Mouse (Mus musculus): Measurements from ENCODE around the gene Gas7.
A peak's percentile ranks its signal among the peaks of the same experiment; 100 is the strongest.

Gene Gas7

DNA sequence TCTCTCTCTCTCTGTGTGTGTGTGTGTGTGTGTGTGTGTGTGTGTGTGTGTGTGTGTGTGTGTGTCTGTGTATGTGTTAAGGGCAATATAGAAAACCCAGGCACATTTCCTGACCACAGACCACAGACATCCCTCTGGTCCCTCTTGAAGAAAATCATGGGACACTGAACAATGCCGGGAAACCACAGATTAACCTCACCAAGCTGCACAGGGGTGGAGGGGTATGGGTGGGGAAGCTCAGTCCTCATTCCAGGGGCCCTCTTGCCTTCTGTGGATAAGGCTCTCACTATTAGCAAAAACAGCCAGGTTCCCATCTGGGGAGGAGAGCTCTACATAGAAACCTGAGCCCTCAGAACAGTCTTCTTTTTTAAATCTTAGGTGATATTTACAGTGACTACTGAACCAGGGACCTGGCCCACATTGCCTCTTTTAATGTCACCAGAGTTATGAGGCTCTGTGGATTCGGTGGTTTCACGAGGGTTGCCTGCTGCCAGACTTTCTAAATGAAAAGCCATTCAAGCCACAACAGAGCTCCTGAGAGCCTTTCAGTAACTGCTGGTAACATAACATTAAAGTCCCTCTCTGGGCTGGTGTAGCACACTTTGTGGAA is 178.5 kb downstream of the Gas7 start:
- DNase-seq = no peak

DNA sequence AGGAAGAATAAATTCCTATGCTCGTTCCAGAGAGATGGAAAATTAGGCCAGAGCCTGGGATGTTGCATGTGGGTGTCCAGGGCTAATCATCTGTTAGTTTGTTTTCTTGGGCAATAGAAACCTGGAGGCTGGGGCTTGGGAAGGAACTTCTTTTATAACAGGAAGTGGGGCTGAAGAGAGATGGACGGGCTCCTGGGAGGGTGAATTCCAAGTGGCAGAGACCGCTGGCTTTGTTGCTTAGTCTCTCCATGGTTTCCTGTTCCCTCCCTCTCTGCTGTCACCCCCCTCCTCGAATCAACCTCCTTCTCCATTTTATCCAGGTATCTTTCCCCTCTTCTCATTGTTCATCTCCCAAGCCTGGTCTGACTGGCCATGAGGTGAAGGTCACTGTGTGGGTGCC is 181.0 kb downstream of the Gas7 start:
- DNase-seq = no peak

DNA sequence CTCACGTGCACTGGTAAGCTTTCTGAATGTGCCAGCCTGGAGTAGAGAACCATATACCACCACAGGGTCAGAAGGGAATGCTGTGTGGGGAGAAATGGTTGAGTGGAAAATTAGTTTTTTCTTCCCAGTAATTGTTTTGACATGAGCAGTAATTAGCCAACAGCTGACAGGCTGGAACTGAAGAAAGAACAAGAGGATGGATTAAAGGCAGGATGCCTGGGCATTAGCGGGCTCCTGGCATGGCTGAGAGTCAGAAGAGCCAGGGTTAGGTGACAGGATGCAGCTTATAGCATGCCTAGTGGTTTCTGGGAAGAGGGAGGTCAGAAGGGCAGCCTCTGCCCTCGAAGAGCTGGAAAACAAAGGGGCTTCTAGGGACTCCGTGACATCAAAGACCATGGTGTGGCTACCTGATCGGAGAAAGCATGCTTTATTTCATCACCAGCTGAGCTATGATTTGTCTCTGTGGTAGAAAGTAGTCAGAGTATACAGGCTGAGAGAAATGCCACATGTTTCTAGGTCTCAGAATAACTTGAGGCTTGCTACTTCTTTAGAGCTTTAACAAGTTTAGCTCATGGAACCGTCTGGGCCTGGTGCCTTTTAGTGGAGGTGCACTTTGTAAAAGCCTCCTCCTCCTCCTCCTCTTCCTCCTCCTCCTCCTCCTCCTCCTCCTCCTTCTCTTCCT is 181.8 kb downstream of the Gas7 start:
- no peak for DNase-seq

DNA sequence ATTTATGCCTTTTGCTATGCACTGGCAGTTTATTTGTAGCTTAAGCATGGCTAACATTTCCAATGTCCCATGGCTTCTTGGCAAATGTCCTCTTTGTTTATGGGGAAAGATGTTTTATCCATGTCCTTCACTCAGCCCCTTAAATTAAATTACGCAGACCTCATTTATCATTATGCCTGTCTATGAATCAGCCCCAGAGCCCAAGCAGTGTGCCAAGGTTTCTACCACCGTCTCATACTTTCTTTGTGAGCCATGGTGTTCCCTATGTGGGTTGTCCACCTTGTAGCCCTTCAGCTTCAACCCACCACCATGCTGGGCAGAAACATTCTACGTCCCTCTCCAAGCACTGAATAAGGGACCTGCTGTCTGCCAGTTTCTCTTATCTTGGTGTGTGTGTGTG is 183.2 kb downstream of the Gas7 start:
- DNase-seq = no peak

DNA sequence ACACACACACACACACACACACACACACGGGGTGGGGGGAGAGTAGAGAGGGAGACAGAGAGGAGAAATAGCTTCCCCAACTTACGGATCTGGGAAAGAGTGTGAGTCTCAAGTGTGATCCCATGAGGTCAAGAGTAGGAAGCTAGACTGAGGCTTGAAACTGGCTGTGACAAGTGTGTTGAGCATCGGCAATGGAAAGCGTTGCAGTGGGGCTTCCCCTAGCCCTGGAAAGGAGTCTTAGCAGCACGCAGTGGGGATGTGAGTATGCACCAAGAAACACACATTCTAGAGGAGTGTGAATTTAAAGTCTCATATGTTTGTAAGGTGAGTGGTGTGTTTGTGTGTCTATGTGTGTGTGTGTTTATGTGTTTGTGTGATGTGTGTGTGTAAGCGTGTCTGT is 185.1 kb downstream of the Gas7 start:
- no peak for DNase-seq

DNA sequence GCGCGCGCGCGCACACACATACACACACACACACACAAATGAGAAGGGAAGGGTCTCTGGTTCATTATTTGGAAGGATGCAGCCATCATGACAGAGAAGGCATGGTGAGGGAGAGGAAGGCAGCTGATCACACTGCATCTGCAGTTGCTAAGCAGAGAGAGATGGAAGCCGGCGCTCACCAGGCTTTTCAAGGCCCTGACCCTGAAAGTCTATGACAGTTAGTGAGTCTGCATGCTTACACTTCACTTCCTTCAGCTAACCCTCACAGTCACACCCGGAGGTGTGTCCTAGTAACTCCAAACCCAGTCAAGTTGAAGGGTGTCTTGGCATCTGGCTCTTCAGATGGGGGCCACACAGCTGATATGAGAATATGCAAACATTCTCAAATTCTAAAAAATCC is 187.2 kb downstream of the Gas7 start:
- DNase-seq = no peak

DNA sequence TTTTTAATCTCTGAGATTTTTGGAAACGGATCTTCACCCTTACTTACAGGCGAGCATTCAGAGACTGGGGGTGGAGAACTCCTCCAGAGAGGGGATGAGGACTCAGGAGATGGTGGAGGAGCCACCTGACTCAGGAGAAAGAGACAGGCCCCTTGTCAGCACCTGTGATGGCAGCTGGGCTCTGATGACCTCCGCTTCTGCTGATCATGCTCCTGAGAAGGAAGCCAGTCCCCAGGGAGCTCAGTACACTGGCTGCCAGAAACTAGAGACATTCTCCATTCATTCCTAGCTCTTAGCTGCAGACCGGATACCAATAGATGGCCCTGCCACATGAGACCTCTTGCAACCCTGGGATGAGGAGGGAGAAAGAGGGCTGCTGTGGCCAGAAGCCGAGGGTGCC is 187.6 kb downstream of the Gas7 start:
- DNase-seq = no peak

DNA sequence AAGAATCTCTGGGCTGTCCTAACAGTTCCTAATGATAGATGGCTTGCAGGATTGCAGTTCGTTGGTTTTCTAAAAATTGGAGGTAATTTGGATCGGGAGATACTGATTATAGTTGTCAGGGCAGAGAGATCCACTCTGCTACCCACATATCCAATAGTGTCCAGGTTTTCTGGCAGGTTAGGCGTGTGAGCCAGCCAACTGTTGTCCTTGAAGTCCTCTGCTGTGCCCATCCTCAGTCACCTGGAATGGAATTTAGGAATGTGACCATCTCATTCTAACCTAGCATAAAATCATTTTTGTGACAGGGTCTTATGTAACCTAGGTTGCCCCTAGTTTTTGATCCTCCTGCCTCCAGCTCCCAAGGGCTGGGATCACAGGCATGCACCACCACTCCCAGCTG is 188.2 kb downstream of the Gas7 start:
- no peak for DNase-seq

DNA sequence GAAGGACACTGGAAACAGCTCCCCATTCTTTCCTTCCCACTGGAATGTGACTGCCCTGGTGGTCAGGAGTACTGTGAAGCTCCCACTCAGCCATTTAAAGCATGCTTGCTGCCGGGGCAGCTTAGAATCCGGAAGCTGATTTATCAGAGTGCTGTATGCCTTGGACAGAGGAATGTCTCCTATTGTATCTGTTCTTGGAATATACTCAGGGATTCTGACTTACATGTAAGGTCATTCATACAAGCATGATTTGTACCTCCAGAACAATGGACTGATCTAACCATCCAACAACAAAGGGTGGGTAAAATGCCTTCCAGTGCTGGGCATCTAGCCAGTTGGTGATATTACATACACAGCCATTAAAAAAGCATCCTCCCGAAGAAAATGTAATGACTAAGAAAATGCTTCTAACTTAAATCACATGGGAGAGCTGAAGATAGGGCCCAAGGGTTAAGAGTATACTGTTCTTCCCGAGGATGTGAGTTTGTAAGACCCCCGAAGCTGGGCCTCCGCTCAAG is 189.5 kb downstream of the Gas7 start:
- no peak for DNase-seq

DNA sequence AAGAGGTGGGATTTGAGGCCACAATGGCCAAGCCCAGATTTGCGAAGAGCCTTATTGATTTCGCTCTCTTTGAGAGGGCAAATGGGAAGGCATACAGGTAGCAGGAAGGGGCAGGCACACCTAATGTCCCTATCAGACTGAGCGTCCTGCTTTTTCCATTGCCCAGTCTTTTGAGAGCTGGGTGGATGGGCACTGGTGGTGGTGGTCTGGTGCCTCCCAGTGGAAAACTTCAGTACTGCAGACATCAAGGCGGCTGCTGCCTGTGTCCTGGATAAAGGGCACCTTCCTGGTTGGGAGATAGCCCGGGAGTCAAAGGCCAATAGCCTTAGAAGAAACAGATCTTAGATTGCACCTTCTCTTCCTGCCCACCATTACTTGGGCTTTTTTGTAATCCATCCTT is 192.5 kb downstream of the Gas7 start:
- DNase-seq = peak; percentile 36

DNA sequence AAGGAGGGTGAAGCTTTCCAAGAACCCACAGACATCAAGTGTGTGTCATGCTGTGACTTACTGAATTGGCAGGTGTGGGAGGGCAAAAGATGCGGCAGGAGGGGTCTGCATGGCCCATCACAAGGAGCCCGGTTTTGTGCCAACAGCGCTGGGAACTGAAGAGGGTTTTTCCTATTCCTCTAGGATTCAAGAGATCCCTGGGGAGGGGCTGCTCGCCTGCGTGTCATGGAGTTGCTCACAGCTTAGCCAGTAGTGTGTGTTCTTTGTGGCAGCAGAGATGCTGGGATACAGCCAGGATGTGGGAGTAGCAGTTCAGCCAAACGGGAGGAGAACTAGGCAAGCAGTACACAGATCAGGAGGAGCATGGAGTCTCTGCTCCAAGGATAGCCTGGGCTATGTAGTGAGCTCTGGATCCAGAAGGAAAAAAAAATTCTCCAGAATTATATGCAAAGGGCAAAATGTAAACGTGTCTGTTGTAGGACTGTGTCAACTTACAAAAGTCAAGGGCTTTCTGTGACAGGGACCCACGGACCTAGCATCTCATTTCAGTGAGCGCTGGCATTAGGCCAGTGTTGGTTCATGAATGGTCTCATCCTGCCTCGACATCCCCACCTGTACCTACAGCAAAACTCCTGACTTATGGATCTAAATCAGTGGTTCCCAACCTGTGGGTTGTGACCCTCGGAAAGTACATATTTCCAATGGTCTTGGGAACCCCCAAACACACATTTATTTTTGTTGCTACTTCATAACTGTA is 193.6 kb downstream of the Gas7 start:
- DNase-seq = no peak

DNA sequence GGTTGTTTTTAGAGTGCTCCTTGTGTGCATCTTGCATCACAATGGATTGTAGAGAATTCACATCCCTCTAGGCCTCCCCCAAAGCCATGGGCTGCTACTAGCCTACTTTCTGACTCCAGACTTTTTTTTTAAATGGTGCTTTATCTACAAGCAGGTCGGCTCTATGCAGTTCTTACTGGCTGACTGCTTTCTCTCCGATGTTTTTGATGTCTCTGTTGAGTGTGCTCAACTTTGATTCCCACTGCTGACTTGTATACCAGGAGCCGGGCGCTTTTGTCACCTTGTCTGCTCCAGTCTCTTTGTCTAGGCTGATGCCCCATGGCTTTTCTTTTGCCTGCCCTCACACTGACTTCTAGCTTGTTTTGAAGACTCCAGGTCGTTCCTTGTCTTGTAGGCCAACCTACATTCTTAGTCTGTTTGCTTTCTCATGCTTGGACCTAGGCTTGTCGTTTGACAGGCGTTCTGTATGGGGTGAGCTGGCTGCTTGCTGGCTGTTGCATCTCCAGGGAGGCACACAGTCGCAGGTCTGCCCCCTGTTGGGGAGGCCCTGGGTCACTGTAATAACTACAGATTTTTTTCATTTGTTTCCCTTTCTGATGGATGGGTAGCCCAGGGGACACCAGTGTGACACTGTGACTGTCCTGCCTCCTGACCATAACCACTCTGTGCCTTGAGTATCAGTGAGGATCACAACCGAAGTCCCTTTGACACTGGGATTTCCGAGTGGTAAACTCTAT is 194.9 kb downstream of the Gas7 start:
- DNase-seq = no peak

DNA sequence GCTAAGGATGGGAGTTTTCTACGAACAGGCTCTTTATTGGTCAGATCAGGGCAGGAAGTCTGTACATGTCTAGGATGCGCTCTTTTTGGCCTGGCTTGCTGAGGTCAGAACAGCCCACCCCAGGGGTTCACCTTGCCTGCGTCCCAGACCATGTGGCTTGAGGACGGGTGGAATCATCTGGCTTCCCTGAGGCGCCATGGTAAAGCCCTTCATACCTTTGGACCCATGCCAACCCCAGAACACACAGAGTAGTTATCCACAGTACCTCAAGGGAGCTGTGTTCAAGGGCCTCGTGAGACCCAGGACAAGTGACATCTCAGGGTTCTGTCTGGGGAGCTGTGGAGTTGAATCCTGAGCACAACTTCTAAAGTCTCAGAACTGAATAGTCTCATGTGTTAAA is 196.5 kb downstream of the Gas7 start:
- DNase-seq = no peak

DNA sequence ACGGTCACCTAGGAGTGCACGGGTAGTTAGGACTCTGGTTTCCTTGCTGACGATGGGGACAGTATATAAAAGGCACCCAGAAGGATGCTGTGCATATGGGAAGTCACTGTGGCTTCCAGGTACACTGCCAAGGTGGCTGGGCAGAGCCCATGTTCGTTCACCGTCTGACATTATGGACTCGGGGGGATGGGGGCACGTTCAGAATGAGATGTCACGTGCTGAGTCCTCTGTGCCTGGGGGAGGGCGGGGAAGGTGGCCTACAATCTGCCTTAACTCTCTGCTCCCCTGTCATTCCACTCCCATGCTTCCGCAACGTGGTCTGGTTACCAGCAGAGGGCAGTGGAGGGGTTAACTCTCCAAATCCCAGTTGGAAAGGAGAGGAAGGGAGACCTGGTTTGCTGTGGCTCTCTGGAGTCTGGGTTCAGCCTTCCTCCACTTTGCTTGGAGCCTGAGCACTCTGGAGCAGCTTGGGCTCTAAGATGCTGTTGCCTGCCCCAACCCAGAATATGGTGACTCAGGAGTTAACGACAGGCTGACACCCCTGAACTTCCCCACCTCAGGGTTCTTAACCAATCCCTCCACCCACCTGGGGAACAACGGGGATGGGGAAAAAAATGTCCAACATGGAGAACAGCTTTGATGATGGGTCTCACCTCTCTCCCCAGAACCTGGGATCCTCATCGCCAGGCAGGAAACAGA is 197.1 kb downstream of the Gas7 start:
- DNase-seq = no peak

DNA sequence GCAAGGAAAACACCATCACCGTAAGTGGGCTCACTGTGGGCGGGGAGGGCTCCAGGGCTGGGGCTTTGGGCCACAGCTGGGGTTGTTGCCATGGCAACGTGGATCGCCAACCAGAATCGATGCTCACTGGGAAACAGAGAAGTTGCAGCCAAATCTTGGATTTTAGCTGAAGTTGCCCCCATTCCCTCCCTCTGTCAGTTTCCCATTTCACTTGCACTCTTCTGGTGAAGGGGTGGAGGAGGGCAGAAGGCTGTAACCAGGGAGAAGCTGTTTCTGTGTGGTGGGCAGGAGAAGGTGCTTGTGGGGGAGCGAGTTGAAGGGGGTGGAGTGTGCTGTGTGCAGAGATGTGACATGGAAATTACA is 197.6 kb downstream of the Gas7 start:
- DNase-seq = no peak

DNA sequence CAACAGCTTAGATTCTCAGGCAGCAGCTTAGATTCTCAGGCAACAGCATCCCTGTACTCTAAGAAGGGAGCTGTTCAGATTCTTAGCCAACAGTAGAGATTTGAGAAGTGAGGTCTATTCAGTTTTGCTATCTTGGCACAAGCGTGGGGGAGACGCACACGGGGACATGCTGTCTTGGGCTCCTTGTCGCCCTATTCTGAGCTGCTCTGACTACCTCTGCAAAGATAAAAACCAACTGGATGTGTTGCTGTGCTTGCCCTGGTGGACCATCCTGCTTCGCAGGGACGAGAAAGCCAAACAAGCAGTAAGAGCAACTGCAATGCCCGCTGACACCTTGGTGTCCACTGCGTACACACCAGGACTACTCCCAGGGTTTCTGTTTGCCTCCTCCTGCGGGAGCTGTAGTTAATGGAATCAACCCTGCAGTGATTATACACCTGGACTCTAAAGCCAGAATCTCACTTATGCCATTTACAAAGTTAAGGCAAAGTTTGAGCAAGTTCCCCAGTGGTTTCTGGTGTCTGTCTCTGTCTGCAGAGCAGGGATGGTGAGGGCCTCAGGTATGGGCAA is 198.4 kb downstream of the Gas7 start:
- no peak for DNase-seq

DNA sequence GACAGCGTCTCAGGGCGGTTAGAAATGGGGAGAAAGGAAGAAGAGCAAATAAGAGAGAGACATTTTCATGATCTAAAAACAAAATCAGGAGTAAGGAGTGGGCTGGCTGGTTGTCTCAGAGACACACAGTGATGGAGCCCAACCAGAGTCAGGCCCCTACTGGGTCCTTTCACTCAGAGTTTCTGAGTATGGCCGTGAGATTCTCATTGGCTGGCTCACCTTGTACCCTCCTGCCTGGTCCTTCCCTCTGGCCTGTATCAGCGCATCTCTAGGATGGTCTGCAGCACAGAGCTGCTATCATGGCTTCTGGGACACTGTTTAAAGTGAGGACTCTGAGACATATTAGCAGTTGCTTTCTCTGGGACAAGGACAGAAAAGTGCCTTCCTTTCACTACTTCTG is 199.3 kb downstream of the Gas7 start:
- DNase-seq = no peak

DNA sequence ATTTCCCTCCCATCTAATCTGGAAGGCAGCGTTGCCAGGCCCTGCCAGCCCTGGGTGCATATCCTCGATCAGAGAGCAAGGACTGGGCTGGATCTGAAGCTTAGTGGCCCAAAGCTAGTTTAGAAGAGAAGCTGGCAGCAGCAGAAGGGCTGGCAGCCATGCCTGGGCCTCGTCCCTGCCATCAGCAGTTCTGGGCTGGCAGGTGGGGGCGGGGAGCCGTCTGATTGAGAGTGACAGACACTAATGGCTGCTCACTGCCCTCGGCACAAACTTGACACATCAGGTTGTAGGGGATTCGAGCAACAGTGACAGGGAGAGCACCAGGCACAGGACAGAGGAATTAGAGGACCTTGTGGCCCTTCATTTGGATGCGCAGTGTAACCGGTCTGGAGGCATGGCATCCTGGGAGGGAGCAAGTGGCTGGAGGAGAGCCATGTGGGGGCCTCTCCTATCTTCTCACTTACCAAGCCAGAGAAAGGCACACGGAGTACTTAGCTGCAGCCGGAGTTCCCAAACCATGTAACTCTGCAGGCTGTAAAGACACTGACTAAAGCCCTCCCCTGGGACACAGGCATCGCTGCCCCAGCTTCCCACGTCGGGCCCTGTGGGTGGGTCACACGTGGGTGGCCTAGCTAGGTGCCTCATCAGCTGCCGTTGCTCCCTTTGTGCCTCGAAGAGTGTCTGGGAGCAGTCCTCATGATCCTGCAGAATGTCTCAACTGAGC is 200.2 kb downstream of the Gas7 start:
- no peak for DNase-seq

DNA sequence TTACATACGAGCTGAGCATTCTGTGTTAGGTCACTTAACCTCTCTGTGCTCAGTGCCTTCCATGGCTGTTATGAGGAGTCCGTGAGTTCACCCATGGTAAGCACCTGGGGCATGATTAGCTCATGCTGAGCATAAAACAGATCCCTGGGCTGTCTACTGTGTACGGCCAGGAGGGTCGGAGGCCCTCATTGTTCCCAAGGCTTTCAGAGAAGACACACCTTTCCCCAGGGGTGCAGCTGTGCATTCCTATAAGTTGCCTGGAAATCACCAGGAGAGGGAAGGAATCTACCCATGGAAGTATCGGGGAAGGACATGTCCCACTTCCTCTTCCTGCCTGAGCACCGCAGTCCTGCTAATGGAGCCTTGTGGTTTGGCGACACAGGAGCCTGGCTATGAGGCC is 201.1 kb downstream of the Gas7 start:
- no peak for DNase-seq

DNA sequence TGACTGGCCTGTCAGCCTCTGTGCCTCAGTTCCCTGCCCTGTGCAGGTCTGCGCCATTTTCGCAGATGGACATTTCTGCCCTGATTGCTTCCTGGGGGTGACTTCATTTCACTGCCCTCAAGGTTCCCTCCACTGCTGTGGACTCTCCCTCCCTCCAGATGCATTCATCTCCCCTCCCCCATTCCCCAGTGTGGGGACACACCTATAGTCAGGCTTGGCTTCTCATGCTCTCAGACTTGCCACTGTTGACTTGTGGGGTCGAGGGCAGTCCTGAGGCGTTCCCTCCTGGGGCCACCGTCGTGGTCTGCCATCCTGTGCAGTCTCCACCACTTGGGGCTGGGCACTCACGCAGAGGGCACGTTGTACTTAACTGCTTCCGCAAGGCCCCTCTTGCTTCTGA is 201.6 kb downstream of the Gas7 start:
- DNase-seq = no peak

DNA sequence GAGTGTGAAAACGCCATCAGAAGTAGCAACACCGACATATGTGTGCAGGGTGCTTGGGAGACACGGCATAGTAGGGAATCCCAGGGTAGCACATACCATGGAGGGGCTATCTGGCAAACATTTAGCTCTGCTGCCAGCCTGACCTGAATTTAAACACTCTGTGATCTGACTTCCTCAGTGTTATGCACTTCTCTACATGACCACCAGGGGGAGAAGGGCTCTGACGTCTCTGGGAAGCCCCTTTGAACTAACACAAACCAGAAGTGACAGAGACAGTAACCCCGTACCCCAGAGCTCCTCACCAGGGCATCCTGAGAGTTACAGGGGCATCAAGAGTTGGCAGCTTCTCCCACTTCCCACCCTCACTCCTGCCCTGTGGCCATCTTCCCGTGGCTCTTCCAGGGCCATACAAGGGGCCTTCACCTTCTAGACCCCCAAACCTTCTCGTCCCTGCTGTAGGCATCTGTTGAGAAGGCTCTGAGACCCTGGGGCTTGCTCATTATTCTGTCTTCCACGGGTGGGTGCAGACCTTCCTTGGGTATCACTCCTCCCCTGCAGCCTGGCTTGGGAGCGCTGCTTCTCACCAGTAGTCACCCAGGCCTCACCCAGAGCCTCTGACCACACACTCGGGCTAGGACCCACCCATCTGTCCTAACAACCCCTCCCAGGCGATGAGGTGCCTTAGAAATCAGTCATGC is 202.6 kb downstream of the Gas7 start:
- peak; percentile 52 for DNase-seq
